Mouse (Mus musculus): ENCODE measurements around the gene Actl6a.

The Actl6a gene

DNA sequence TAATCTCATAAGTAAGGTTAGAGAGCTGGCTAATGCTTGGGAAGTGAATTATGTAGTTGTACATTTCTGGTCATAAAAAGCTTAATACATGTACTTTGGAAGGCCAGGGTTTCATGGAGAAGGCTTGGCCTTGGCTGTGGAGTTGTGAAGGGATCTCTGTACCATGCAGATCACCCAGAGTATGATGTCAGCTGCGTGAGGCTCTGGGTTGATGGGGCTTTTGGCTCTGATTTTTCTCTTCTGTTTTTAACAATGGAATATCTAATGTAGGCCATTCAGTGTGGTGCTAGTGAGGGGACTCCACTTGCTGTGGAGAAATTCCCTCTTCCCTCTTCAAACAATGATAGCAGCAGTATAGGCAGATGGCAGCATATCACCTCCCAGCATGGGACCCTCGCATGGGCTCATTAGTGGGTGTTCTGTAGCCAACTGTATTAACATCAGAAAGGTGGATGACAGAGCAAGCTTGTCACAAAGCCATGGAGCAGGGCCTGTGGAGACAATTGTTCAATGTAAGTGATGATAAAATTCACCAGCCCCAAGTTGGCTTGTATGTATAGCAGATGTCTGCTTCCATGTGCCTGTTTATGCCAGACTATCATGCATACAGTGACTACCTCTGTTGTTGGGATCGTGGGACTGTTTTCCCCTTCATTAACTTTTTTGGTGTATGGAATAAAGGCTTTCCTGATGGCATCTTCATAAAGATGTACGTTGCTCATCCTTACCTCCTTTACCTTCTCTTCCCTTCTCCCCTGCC is 43.9 kb downstream of the Actl6a start:
- DNase-seq (ENCODE audit: low spot score) = no peak

- no peak for DNase-seq (ENCODE audit: low spot score)
Observed at GRCm38 (mm10) chr3:32754384-32754915, 48.4 kb downstream of the Actl6a start.

GRCm38 (mm10) chr3:32759212-32759611 is 53.1 kb downstream of the Actl6a start:
- no peak for DNase-seq (ENCODE audit: low spot score)

- DNase-seq (ENCODE audit: low spot score) = no peak
Observed at GRCm38 (mm10) chr3:32762962-32763361, 56.9 kb downstream of the Actl6a start.

GRCm38 (mm10) chr3:32763902-32764301 is 57.8 kb downstream of the Actl6a start:
- DNase-seq (ENCODE audit: low spot score) = no peak

GRCm38 (mm10) chr3:32770781-32771180 is 64.7 kb downstream of the Actl6a start:
- DNase-seq (ENCODE audit: low spot score) = no peak
